Mouse (Mus musculus): ENCODE results near the gene Srgn. TPM values are rescaled to one million over a fixed set of nuclear protein-coding genes. Genes with fewer than 3 reads are reported as not detected.
A peak's percentile ranks its signal among the peaks of the same experiment; 100 is the strongest.
"Not testable (repeated sequence)": the region's sequence is repeated elsewhere in the genome, so short reads cannot be mapped to it uniquely, and the experiment has no call there.

Gene Srgn
- polyA plus RNA-seq, 1 experiment = 253 TPM

DNA sequence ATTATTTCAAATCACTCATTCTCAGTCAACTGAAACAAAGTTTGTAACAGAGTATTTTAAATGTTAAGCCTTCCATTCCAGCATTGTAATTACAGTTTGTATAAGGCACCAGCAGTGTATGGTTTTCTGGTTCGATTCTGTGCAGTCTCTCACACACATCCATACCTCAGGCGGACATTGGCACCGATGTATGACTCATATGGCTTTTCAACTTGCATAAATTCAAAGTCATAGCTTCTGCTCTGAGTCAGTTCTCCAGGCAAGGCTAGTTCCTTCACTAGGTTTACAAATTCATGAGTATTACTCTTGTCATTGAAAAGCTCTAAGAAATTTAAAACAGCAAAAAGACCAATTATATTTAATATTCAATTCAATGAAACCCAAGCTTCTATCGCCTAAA, 57.5 kb downstream of the Srgn start:
- no peak for TF ChIP-seq CTCF (IDR thresholded peaks at IDR 0.05; ENCODE audit: low read depth, low read length)
- no peak for TF ChIP-seq POLR2A (IDR thresholded peaks at IDR 0.05; ENCODE audit: borderline replicate concordance, low read depth, low read length)
- Histone ChIP-seq H3K4me1 (ENCODE audit: control insufficient read depth, insufficient read depth, low read length) (0 out of 2 replicates have a peak, but pooled peaks cover 4% of the 10 kb centered on the region), H3K27ac (ENCODE audit: insufficient read depth, low read depth, low read length) (no peak overlapping the region), H3K4me3 (ENCODE audit: insufficient read depth, low read length) (no peak overlapping the region)

- no peak overlapping the region for H3K4me3 ChIP-seq (ENCODE audit: insufficient read depth, low read length)
- H3K4me1 ChIP-seq (ENCODE audit: control insufficient read depth, insufficient read depth, low read length) = no peaks in the 10 kb centered on the region
- TF ChIP-seq POLR2A (IDR thresholded peaks at IDR 0.05; ENCODE audit: borderline replicate concordance, low read depth, low read length) = no peak
- TF ChIP-seq CTCF (IDR thresholded peaks at IDR 0.05; ENCODE audit: low read depth, low read length) = no peak
- H3K27ac ChIP-seq (ENCODE audit: insufficient read depth, low read depth, low read length) = no peak overlapping the region
Measured at GRCm38 (mm10) chr10:62461321-62461720, 65.9 kb downstream of the Srgn start.

DNA sequence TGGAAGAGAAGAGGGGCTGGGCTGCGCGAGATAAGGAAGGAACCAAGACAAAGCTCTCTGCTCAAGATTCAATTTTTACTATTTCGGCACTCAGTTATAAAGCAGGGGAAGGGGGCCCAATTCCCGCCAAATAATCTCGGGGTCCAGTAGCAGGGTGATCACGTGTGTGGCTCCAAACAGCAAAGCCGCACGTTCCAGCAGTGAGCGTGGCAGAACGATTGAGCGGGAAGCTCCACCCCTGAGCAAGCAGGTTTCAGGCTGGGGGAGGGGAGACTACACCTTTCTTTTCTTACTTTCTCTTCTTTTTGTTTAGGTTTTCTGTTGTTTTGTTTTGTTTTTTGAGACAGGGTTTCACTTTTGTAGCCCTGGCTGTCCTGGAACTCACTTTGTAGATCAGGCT, 75.2 kb downstream of the Srgn start:
- not testable (repeated sequence) for H3K27ac ChIP-seq (ENCODE audit: insufficient read depth, low read depth, low read length); H3K4me3 ChIP-seq (ENCODE audit: insufficient read depth, low read length); H3K4me1 ChIP-seq (ENCODE audit: control insufficient read depth, insufficient read depth, low read length)

GRCm38 (mm10) chr10:62450280-62450640, 77.0 kb downstream of the Srgn start:
- H3K27ac ChIP-seq (ENCODE audit: insufficient read depth, low read depth, low read length) = peak overlapping the region; percentile 95
- H3K4me1 ChIP-seq (ENCODE audit: control insufficient read depth, insufficient read depth, low read length) = peaks cover 9% of the 10 kb centered on the region
- no peak for TF ChIP-seq CTCF (IDR thresholded peaks at IDR 0.05; ENCODE audit: low read depth, low read length)
- no peak for TF ChIP-seq POLR2A (IDR thresholded peaks at IDR 0.05; ENCODE audit: borderline replicate concordance, low read depth, low read length)
- H3K4me3 ChIP-seq (ENCODE audit: insufficient read depth, low read length) = peak overlapping the region; percentile 70

DNA sequence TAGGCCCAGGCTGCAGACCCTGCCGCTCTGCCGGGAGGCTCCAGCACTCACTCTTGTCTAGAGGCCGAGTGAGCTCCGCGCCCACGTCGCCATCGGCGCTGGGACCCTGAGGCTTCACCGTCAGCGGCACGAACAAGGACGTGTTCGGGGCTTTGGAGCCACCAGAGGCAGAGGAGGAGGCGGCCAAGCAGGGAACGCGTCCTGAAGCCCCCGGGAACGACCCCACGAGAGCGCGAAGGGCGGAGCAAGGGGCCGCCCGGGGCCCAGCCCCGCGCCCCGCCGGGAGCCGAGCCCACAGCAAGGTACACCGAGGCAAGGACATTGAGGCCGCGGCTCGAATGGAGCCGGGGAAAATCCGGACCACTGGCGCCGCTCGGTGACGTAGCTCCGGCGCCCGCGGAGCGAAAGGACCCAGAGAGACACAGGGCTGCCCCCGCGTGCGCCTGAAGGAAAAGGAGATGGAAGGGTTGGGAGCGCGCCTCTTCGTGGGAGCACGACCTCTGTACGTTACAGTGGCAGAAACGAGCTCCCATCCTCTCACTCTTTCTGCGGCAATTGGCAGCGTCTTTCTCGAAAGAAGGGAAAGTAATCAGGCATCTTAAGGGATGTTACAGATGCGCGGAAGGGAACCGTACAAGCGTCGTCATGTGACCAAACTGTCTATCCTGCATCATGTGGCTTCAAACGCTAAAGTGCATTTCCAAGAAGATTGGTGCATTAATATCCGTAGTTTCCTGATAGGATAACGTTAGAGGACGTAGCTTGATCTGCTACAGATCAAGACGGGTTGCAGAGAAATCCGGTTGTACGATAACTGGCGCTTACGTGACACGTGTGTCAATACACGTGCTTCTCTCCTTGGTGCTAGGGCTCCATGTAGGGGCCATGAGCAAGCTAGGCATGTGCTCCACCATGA, 77.6 kb downstream of the Srgn start, which contains the start of the genes 4930507D05Rik and Supv3l1:
TSS of gene 4930507D05Rik (plus strand) at position 126 of the 916 bp plus-strand sequence.
TSS of gene Supv3l1 (minus strand) at position 375 of the 916 bp plus-strand sequence.
- Histone ChIP-seq H3K4me1 (ENCODE audit: control insufficient read depth, insufficient read depth, low read length) (peaks cover 9% of the 10 kb centered on the region), H3K27ac (ENCODE audit: insufficient read depth, low read depth, low read length) (peak within 1 kb of the TSS; percentile 95), H3K4me3 (ENCODE audit: insufficient read depth, low read length) (peak within 1 kb of the TSS; percentile 70)
- TF ChIP-seq CTCF (IDR thresholded peaks at IDR 0.05; ENCODE audit: low read depth, low read length) (no peak), POLR2A (IDR thresholded peaks at IDR 0.05; ENCODE audit: borderline replicate concordance, low read depth, low read length) (no peak)

Other genes with a start within 250 kb of the Srgn start
- 37.9 and 45.1 TPM in 2 replicates for gene Hk1, start 147.5 kb downstream of the Srgn start, polyA plus RNA-seq (2012; ENCODE audit: insufficient read depth, insufficient read length, missing spikeins)
- not detected in 2 replicates for gene Hkdc1, start 105.0 kb downstream of the Srgn start, polyA plus RNA-seq (2012; ENCODE audit: insufficient read depth, insufficient read length, missing spikeins)
- gene 4930507D05Rik, start 78.0 kb downstream of the Srgn start, polyA plus RNA-seq (2012; ENCODE audit: insufficient read depth, insufficient read length, missing spikeins) = not detected in 2 replicates
- gene Supv3l1, start 77.7 kb downstream of the Srgn start, polyA plus RNA-seq (2012; ENCODE audit: insufficient read depth, insufficient read length, missing spikeins) = 9.4 and 14.4 TPM in 2 replicates
- 110 and 117 TPM in 2 replicates for gene Vps26a, start 40.6 kb downstream of the Srgn start, polyA plus RNA-seq (2012; ENCODE audit: insufficient read depth, insufficient read length, missing spikeins)
- 36.9 and 40.0 TPM in 2 replicates for gene Kif1bp, start 51.0 kb upstream of the Srgn start, polyA plus RNA-seq (2012; ENCODE audit: insufficient read depth, insufficient read length, missing spikeins)
- gene Ddx21, start 74.8 kb upstream of the Srgn start, polyA plus RNA-seq (2012; ENCODE audit: insufficient read depth, insufficient read length, missing spikeins) = 16.7 and 18.1 TPM in 2 replicates
- 57.7 and 59.5 TPM in 2 replicates for gene Ddx50, start 123.8 kb upstream of the Srgn start, polyA plus RNA-seq (2012; ENCODE audit: insufficient read depth, insufficient read length, missing spikeins)
- not detected in 2 replicates for gene Stox1, start 198.7 kb upstream of the Srgn start, polyA plus RNA-seq (2012; ENCODE audit: insufficient read depth, insufficient read length, missing spikeins)